Mouse (Mus musculus) spleen, postnatal 14 days (tissue): ENCODE measurements around the gene Ccdc124.

Source experiments
- DNase-seq, 2 experiments: peaks; one replicate each; pipeline ENCODE4 v3.0.0; 2021 to 2022; ENCODE audit warnings: low spot score in 2 of 2

Gene Ccdc124

GRCm38 (mm10) chr8:70846371-70847154, 27.2 kb downstream of the Ccdc124 start:
- no peak for DNase-seq

GRCm38 (mm10) chr8:70845108-70845507, 28.6 kb downstream of the Ccdc124 start:
- no peak for DNase-seq

- DNase-seq: peak; percentile 89 to 95
Measured at GRCm38 (mm10) chr8:70844523-70844922, 29.2 kb downstream of the Ccdc124 start.

- DNase-seq: no peak
Measured at GRCm38 (mm10) chr8:70843941-70844340, 29.8 kb downstream of the Ccdc124 start.

- peak; percentile 43 for DNase-seq
Measured at GRCm38 (mm10) chr8:70843214-70843773, 30.4 kb downstream of the Ccdc124 start.

GRCm38 (mm10) chr8:70842484-70842883, 31.3 kb downstream of the Ccdc124 start:
- DNase-seq: no peak

- peak; percentile 87 to 92 for DNase-seq
Measured at GRCm38 (mm10) chr8:70841147-70842072, 32.3 kb downstream of the Ccdc124 start.

GRCm38 (mm10) chr8:70840590-70840989, 33.1 kb downstream of the Ccdc124 start:
- DNase-seq: no peak

- DNase-seq: peak; percentile 95 to 97
Measured at GRCm38 (mm10) chr8:70839408-70840351, 34.1 kb downstream of the Ccdc124 start, which contains the start of gene Arrdc2. Arrdc2 (minus strand) TSS chr8:70839720.

- DNase-seq: no peak
Measured at GRCm38 (mm10) chr8:70838654-70839407, 34.9 kb downstream of the Ccdc124 start.

GRCm38 (mm10) chr8:70836666-70837065, 37.1 kb downstream of the Ccdc124 start:
- DNase-seq: no peak

GRCm38 (mm10) chr8:70834071-70834470, 39.7 kb downstream of the Ccdc124 start:
- no peak for DNase-seq

GRCm38 (mm10) chr8:70833520-70833919, 40.2 kb downstream of the Ccdc124 start:
- DNase-seq: no peak

- no peak for DNase-seq
Measured at GRCm38 (mm10) chr8:70833018-70833482, 40.7 kb downstream of the Ccdc124 start.

- DNase-seq: no peak
Measured at GRCm38 (mm10) chr8:70832371-70832770, 41.4 kb downstream of the Ccdc124 start.

GRCm38 (mm10) chr8:70831517-70831916, 42.2 kb downstream of the Ccdc124 start:
- DNase-seq: no peak

- DNase-seq: no peak
Measured at GRCm38 (mm10) chr8:70827796-70828195, 45.9 kb downstream of the Ccdc124 start.

GRCm38 (mm10) chr8:70827010-70827409, 46.7 kb downstream of the Ccdc124 start:
- DNase-seq: no peak

- no peak for DNase-seq
Measured at GRCm38 (mm10) chr8:70825816-70826215, 47.9 kb downstream of the Ccdc124 start.

- DNase-seq: no peak
Measured at GRCm38 (mm10) chr8:70823802-70824201, 49.9 kb downstream of the Ccdc124 start.
